Mouse (Mus musculus) heart, adult 2 months (tissue): ENCODE results near the gene Fgfr1op.

ENCODE experiments used
- CTCF ChIP-seq: fragments of 200-600 bp; IDR thresholded peaks from 2 replicates; pipeline ENCODE4 v1.8.1; 2022; ENCODE audit warnings: antibody characterized with exemption, mild to moderate bottlenecking, moderate library complexity
- POLR2A ChIP-seq: fragments of 200-500 bp; IDR thresholded peaks from 2 replicates; pipeline ENCODE4 v1.6.1; 2011; ENCODE audit warnings: mild to moderate bottlenecking, low read depth, low read length, control low read depth; ENCODE audit not compliant: insufficient read depth

GRCm38 (mm10) chr17:8241645-8242044, 76.3 kb downstream of the Fgfr1op start:
- TF ChIP-seq CTCF (no peak), POLR2A (no peak)
